Mouse (Mus musculus) ES-E14 (cell line): ENCODE measurements at regions not wholly inside any gene's neighbourhood (a gene's known extent, or its start where the extent isn't known, plus 50 kb on each side); places are given as distances from the start of the nearest gene placed in this dataset.
A peak's percentile ranks its signal among the peaks of the same experiment; 100 is the strongest.
"Not testable (repeated sequence)": the region's sequence is repeated elsewhere in the genome, so short reads cannot be mapped to it uniquely, and the experiment has no call there.

Experiments used
- DNase-seq: peaks from one replicate; pipeline ENCODE4 v3.0.0-alpha.2; 2013; ENCODE audit warnings: low read depth, low spot score
- H3K27ac ChIP-seq: 2 replicates; pipeline ENCODE4 v1.5.1; 2012; ENCODE audit warnings: low read depth, mild to moderate bottlenecking, low read length, moderate library complexity, mixed read lengths; ENCODE audit not compliant: poor library complexity, insufficient read depth, severe bottlenecking
- H3K36me3 ChIP-seq: 2 replicates; pipeline ENCODE4 v1.6.1; 2012; ENCODE audit warnings: mild to moderate bottlenecking, low read length, moderate library complexity, mixed read lengths; ENCODE audit not compliant: control insufficient read depth, poor library complexity, insufficient read depth, severe bottlenecking
- H3K4me1 ChIP-seq, 2 experiments: fragments of 150-350 bp in 1 of 2; sonication (generic) in 1 of 2; 2 replicates each; pipeline ENCODE4 v1.6.1; 2012; ENCODE audit warnings: low read length in 2 of 2, mild to moderate bottlenecking in 1 of 2, mixed read lengths in 1 of 2; ENCODE audit not compliant: control insufficient read depth in 2 of 2, insufficient read depth in 2 of 2, poor library complexity in 1 of 2
- H3K4me3 ChIP-seq, 2 experiments: fragments of 150-350 bp in 1 of 2; sonication (generic) in 1 of 2; 2 replicates each; pipeline ENCODE4 v1.5.1; 2012; ENCODE audit warnings: low read length in 2 of 2, low read depth in 1 of 2, mild to moderate bottlenecking in 1 of 2, mixed read lengths in 1 of 2; ENCODE audit not compliant: insufficient read depth in 1 of 2, poor library complexity in 1 of 2, severe bottlenecking in 1 of 2
- H3K9ac ChIP-seq: 2 replicates; pipeline ENCODE4 v1.6.1; 2012; ENCODE audit warnings: low read depth, mild to moderate bottlenecking, low read length, mixed read lengths; ENCODE audit not compliant: poor library complexity, insufficient read depth, severe bottlenecking
- H3K9me3 ChIP-seq: fragments of 150-350 bp; sonication (generic); 2 replicates; pipeline ENCODE4 v1.6.1; 2012; ENCODE audit warnings: low read depth, mild to moderate bottlenecking, low read length; ENCODE audit not compliant: control insufficient read depth, insufficient read depth
- CHD2 ChIP-seq: IDR thresholded peaks from 2 replicates; pipeline ENCODE4 v1.6.1; 2014; ENCODE audit warnings: mild to moderate bottlenecking, low read depth, low read length, inconsistent platforms
- HCFC1 ChIP-seq: IDR thresholded peaks from 2 replicates; pipeline ENCODE4 v1.6.1; 2012; ENCODE audit warnings: low read length, inconsistent platforms, borderline replicate concordance; ENCODE audit not compliant: insufficient read depth
- MAFK ChIP-seq: IDR thresholded peaks from 2 replicates; pipeline ENCODE4 v1.6.1; 2014; ENCODE audit warnings: mild to moderate bottlenecking, low read depth, low read length, inconsistent platforms; ENCODE audit not compliant: insufficient read depth
- ZC3H11A ChIP-seq: IDR thresholded peaks from 2 replicates; pipeline ENCODE4 v1.6.1; 2012; ENCODE audit warnings: low read depth, mild to moderate bottlenecking, inconsistent platforms, low read length, borderline replicate concordance
- ZNF384 ChIP-seq: IDR thresholded peaks from 2 replicates; pipeline ENCODE4 v1.6.1; 2012; ENCODE audit warnings: low read depth, low read length, inconsistent platforms
- in situ Hi-C, 2 experiments: fragments of 600-800 bp; cut with MboI; formaldehyde crosslinking; loops; one replicate each; pipeline ENCODE4 v1.15.1; 2025; ENCODE audit warnings: low sequenced_read_pairs in 2 of 2, inconsistent platforms in 1 of 2; ENCODE audit not compliant: unreplicated experiment in 2 of 2

DNA sequence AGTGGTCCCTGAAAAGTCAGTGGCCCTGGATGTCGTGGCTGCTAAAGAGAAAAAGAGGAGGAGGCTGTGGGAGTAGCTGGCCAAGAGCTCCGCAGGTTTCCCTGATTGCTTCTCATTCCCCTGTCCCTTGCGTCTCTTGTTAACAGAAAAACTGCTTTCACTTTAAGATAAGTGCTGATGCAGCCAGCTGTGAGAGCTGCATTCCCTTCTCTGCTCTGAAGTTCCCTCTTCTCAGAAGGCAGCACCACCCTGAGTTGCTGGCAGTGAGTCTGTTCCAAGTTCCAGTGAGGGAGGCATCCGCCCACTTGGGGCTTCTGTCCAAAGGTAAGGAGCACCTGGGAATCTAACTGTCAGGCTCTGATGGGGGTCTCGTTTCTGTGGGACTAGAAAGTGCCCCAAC, 63.5 kb downstream of the Olfr693 start:
- not testable (repeated sequence) for H3K9ac ChIP-seq

DNA sequence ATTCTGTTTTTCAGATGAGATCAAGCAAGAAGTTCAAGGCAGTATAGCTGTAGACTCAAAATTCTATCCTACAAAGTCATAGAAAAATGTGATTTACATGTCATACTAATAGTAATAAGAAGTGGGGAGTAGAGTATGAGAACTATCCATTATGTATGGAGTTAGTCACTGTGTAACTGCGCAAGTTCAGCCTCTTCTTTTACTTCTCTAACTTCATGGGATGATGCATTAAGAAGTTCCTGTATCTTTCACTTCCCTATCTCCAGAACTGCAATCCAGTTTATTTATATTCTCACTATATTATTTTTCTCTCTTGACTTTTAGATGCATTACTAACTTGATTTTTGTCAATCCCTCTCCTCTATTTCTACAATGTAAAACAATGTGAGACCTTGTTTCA, 67.7 kb downstream of the Olfr693 start:
- H3K4me1 ChIP-seq: no peaks in the 10 kb centered on the region
- in situ Hi-C loops: no loop called here

More for the DNA sequence above, 63.5 kb downstream of the Olfr693 start:
- H3K4me3 ChIP-seq, DNase-seq, in situ Hi-C loops, H3K4me1 ChIP-seq, H3K9me3 ChIP-seq, H3K27ac ChIP-seq, H3K36me3 ChIP-seq: not testable (repeated sequence)

DNA sequence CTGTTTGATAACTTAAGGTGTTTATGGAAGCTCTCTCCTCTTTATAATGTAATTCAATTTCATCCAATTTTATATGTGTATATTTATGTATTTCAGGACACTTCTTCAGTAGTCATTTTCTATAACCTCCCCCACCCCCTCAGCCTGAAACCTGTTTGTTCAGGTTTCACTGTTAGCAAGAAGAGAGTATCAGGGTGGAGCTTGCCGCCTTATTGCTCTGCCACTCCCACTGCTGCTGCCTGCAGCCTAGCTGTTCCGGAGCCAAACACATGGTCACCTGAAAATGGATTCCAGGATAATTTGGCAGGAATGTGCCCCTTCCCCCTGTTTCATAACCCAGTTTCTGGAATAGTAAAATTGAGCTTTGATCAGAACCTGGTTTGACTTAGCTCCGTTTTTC, 100.0 kb downstream of the Olfr693 start:
- in situ Hi-C loops: no loop called here
- TF ChIP-seq HCFC1 (no peak), CHD2 (no peak), MAFK (no peak), ZC3H11A (no peak), ZNF384 (no peak)
- Histone ChIP-seq H3K4me1 (no peaks in the 10 kb centered on the region), H3K4me3 (no peak overlapping the region), H3K36me3 (no peaks in the 10 kb centered on the region), H3K27ac (no peak overlapping the region), H3K9me3 (no peaks in the 10 kb centered on the region), H3K9ac (no peak overlapping the region)
- no peak for DNase-seq

More for the DNA sequence above, 67.7 kb downstream of the Olfr693 start:
- no peak for DNase-seq
- TF ChIP-seq CHD2: no peak
- TF ChIP-seq ZNF384: no peak
- no peak for TF ChIP-seq MAFK
- Histone ChIP-seq H3K4me3 (no peak overlapping the region), H3K27ac (no peak overlapping the region), H3K36me3 (no peaks in the 10 kb centered on the region), H3K9me3 (no peaks in the 10 kb centered on the region), H3K9ac (no peak overlapping the region)

DNA sequence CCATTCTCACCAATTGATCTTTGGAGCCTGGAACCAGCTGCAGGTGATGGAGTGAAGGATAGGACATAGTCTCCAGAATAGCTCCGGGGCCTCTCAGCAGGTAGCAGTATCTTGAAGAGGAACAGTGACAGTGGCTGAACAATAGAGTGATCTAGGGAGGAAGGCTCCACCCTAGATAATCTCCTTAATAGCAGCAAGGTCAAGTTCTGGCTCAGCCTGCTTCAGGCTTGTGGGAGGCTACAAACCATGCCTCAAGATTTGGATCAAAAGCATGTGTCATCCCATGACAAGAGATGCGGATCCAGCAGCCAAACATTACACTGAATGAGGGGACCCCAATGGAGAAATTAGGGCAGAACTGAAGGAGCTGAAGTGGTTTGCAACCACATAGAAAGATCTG, 112.1 kb downstream of the Olfr693 start:
- in situ Hi-C loops, H3K36me3 ChIP-seq, H3K27ac ChIP-seq, H3K9ac ChIP-seq, H3K4me1 ChIP-seq, H3K4me3 ChIP-seq, H3K9me3 ChIP-seq: not testable (repeated sequence)
- peak; percentile 24 for DNase-seq

- H3K4me3 ChIP-seq: no peak overlapping the region
- in situ Hi-C loops: no loop called here
- no peak for TF ChIP-seq HCFC1
Measured at GRCm38 (mm10) chr7:106550881-106551575, 129.4 kb downstream of the Olfr693 start.

DNA sequence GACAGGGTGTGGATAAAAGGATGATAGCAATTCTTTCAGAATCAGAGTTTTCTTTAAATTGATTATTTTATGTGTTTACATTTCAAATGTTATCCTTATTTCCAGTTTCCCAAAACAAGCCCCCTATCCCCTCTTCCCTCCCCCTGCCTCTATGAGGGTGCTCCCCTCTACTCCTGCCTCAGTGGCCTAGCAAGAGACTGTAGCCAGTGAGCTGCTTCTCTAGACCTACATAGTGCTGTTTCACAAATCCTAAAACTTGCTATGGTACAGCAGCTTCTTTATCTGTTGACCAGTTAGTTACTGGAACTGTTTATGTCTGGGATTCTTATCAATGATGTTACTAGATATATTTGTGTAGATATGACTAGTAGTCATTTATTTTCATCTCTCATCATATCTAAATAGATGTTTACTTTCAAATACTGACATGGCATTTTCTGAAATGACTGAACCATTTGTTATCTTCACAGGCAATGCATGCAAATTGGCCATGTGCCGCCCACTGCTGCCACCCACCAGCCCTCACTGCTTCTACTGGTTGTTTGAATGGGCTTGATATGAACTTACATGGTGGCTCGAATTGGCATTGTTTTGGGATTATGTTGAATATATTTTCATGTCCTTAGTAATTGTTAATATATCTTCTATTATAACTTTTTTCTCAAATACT, 150.8 kb downstream of the Olfr693 start:
- H3K27ac ChIP-seq, H3K4me1 ChIP-seq, H3K36me3 ChIP-seq, H3K4me3 ChIP-seq, DNase-seq, H3K9ac ChIP-seq, in situ Hi-C loops, H3K9me3 ChIP-seq: not testable (repeated sequence)

More at GRCm38 (mm10) chr7:106550881-106551575, 129.4 kb downstream of the Olfr693 start:
- Histone ChIP-seq H3K4me1 (no peaks in the 10 kb centered on the region), H3K27ac (no peak overlapping the region), H3K36me3 (no peaks in the 10 kb centered on the region), H3K9ac (no peak overlapping the region), H3K9me3 (no peaks in the 10 kb centered on the region)
- DNase-seq: no peak

DNA sequence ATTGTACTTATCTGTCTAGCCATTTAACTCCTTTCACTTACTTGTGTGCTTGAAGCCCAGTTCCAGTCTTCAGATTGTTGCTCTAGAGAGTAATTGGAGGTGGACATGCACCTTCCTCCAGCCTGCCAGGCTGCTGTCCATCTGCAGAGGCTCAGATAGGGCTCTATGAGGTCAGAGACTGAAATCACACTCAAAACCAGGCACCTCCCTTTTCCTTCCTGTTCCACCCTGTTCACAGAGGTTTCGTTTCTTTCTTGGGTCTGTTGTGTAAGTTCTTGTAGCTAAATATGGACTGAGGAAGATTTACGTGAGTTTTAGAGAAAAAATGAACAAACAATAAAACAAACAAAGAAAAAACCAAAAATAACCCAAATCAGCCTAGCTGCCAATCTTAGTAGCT, 151.4 kb downstream of the Olfr693 start:
- in situ Hi-C loops, H3K36me3 ChIP-seq, H3K9me3 ChIP-seq, DNase-seq, H3K27ac ChIP-seq, H3K4me1 ChIP-seq, H3K4me3 ChIP-seq, H3K9ac ChIP-seq: not testable (repeated sequence)
